Mouse (Mus musculus) embryo, embryonic 10 days (tissue): ENCODE results near the gene Cphx3.
"Not testable (repeated sequence)": the region's sequence is repeated elsewhere in the genome, so short reads cannot be mapped to it uniquely, and the experiment has no call there.

ENCODE experiments used
- DNase-seq: peaks from one replicate; pipeline ENCODE4 v3.0.0-alpha.2; 2015; ENCODE audit warnings: low spot score

Gene Cphx3

DNA sequence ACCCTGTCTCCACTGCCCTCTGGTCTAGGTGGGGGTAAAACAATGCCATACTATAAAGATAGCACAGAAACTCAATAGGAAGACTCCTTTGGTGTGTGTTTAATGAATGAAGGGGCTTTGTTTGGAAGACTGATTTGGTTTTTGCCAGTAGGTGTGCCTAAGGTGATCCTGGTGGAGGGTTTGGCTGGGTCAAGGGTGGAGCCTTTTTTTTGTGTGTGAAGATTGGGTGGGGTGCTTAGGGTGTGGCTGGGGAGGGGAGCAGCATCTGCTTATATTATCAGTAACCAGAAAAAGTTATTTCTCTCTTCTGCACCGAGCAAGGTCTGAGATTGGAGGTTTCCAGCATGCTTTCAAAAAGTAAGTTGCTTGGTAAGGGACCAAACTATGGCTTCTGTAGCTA is at the start of gene Cphx3:
Cphx3 (plus strand) TSS at position 301 of the 400 bp plus-strand sequence.
- not testable (repeated sequence) for DNase-seq

- not testable (repeated sequence) for DNase-seq
Observed at GRCm38 (mm10) chr14:26034364-26034763, 47.7 kb upstream of the Cphx3 start.

DNA sequence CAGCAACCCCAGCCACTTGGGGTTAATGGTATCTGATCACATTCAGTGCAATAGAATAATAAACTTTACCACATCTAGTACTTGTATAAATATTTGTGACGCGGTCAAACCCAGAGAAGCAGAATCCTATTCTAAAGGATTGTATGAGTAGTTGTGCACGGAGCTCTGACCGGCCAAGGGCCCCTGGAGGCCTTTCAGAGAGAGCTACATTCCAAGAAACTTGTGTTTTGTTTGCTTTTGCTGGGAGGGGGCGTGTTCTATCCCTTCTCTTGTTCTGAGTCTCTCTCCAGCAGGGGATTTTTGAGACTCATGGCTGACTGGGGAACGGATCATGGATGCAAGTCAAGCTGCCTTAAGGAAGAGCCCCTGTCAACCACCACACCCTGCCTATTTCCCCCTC is 46.7 kb upstream of the Cphx3 start:
- not testable (repeated sequence) for DNase-seq

GRCm38 (mm10) chr14:26042611-26043010 is 39.5 kb upstream of the Cphx3 start, which contains the start of gene Gm9780:
TSS of gene Gm9780 (minus strand) at chr14:26042711.
- not testable (repeated sequence) for DNase-seq

GRCm38 (mm10) chr14:26045007-26045406 is 37.1 kb upstream of the Cphx3 start:
- not testable (repeated sequence) for DNase-seq

GRCm38 (mm10) chr14:26047026-26047425 is 35.1 kb upstream of the Cphx3 start:
- not testable (repeated sequence) for DNase-seq

- not testable (repeated sequence) for DNase-seq
Observed at GRCm38 (mm10) chr14:26048767-26049166, 33.3 kb upstream of the Cphx3 start.

DNA sequence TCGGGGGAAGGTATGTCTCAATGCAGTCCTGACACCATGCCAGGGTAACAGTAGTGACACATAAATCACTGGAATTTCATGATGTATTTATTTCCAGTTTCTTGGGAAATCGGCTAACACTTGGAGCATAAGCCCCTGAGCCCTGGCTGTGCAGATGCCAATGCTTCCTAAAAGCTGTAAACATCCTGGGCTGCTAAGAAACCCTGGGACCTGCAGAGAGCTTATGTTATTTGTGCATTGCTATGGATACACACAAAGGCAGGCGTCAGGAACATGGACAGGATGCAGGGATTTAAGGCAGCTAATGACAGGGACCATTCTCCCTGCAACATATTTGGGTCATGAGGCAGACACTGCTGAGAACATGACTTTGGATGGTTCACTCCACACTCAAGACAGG is 23.9 kb upstream of the Cphx3 start:
- DNase-seq = not testable (repeated sequence)

DNA sequence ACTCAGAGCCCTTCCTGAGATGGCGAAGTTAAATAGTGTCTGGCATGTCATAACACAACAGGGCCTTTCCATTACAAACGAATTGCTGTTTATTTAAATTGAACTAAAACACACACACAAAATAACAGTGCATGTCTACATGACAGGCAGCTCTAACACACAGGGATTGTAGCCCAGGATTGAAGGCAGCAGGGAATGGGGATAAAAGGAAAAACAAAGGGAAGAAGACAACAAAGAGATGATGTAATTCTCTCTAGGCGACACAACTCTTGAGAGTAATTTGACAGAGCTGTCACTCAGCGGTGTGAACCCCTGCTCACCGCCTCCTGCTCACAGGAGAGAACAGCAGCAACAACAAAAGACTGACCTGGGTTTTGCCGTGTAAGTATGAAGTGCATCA is 22.7 kb upstream of the Cphx3 start:
- not testable (repeated sequence) for DNase-seq

GRCm38 (mm10) chr14:26066574-26067324 is 15.3 kb upstream of the Cphx3 start:
- not testable (repeated sequence) for DNase-seq

GRCm38 (mm10) chr14:26067325-26067633 is 14.8 kb upstream of the Cphx3 start, which contains the start of gene Tmem254c:
TSS of gene Tmem254c (minus strand) at chr14:26067355.
- DNase-seq = not testable (repeated sequence)

DNA sequence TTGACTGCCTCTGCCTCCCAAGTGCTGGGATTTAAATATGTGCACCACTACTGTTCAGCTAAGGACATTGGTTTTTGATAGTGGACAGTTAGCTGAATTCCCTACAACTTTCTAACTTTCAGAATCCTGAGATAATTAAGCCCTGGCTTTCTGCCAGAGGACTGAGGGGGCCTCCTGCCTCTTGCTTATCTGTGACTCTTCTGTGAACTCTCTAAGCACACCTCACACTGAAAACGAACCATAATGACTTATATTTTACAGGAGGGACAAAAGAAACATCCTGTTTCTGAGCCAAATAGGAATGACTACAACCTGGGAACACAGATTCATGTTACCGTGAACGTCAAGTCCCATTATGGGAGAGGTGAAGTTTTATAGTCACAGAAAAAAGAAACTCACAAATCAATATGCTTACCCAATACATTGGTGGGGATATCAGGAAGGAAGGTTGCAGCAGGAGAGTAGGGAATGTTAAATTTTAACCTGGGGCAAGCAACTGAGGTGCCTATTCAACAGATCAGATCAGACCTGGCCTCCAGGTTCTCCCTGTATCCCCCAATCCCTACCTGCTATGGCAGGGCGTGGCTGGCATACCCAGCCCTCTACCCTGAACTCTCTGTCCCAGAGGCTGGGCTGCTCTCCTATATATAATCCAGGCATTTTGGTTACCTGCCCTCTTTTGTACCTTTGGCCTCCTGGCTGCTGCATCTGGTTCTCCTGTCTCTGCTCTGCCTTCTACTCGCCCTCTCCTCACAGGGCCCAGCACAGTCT is 5.3 kb upstream of the Cphx3 start:
- not testable (repeated sequence) for DNase-seq

GRCm38 (mm10) chr14:26081216-26081615 is 881 bp upstream of the Cphx3 start, which contains the start of gene Cphx2:
TSS of gene Cphx2 (plus strand) at chr14:26081516.
- DNase-seq = not testable (repeated sequence)

DNA sequence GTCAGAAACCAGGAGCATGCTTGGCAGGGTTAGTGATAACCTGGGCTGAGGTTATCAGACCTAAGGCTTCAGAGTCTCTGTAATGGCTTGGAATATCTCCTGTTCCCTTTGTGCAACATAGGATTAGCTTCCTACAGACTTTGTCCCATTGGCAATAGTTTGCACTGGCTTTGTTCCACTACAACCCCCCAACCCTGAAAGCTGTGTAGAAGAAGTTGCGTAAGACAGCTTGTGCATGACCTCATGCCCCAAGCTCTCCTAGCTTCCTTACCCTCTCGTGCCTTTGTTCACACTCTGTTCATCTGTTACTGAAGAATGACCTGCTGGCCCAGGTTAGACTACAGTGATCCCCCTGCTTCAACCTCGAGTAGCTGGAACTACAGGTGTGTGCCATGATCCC is 15.5 kb downstream of the Cphx3 start:
- not testable (repeated sequence) for DNase-seq

GRCm38 (mm10) chr14:26118150-26118549 is 36.1 kb downstream of the Cphx3 start, which contains the start of gene Duxbl2:
TSS of gene Duxbl2 (plus strand) at chr14:26118349.
- not testable (repeated sequence) for DNase-seq

DNA sequence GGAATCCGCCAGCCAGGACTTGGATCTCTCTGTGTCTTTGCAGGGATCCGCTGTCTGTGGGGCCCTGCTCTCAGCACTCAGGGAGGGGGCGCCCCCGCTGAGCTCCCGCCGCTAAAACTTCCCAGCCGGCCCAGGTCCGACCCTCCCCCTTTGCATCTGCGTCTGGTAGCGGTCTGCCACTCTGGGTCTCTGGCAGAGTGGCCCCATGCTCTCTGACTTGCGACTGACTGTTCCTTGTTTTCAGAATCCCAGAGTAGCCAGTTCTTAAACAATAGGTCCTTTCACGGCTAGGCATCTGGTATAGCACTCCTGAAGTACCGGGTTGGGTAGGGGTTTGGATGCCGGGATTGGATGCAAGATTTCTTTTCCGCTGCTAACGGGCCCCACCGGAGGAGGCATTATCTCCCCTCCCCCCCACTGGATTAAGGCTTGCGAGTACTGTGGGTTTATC is 36.5 kb downstream of the Cphx3 start:
- not testable (repeated sequence) for DNase-seq

DNA sequence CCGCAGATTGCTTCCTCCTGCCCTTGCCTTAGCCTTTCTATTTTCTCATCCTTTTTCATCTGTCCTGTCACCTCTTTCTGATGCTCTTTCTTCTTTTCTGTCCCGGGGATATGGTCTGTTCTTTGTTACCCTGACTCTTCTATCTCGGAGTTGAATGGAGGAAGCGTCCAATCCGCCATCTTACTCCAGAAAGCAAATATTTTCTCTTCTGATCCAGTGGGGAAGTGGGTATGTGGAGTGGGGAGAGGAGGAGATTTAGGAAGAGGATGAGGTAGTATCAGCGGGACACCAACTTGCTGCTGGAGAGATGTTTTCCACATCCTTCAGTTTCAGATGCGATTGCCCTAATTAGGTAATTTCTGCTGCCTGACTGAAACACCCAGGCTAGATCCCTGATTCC is 37.0 kb downstream of the Cphx3 start:
- not testable (repeated sequence) for DNase-seq

- not testable (repeated sequence) for DNase-seq
Observed at GRCm38 (mm10) chr14:26147095-26147494, 65.0 kb downstream of the Cphx3 start.

GRCm38 (mm10) chr14:26156032-26156431 is 73.9 kb downstream of the Cphx3 start:
- DNase-seq = not testable (repeated sequence)

- not testable (repeated sequence) for DNase-seq
Observed at GRCm38 (mm10) chr14:26161156-26161555, 79.1 kb downstream of the Cphx3 start.

GRCm38 (mm10) chr14:26162423-26162822 is 80.3 kb downstream of the Cphx3 start:
- not testable (repeated sequence) for DNase-seq

- DNase-seq = not testable (repeated sequence)
Observed at GRCm38 (mm10) chr14:26165266-26165665, 83.2 kb downstream of the Cphx3 start.

GRCm38 (mm10) chr14:26173955-26174354 is 91.9 kb downstream of the Cphx3 start:
- not testable (repeated sequence) for DNase-seq
